Mouse (Mus musculus) lung, postnatal 4 days (tissue): Measurements from ENCODE around the gene Lypd6.

Experiments used
- DNase-seq, 2 experiments: peaks; one replicate each; pipeline ENCODE4 v3.0.0; 2021

Gene Lypd6

GRCm38 (mm10) chr2:50175709-50176108, 109.5 kb downstream of the Lypd6 start:
- peak in 1 of 2 experiments; percentile 28 for DNase-seq

GRCm38 (mm10) chr2:50179164-50179563, 112.9 kb downstream of the Lypd6 start:
- DNase-seq: no peak

GRCm38 (mm10) chr2:50180423-50180822, 114.2 kb downstream of the Lypd6 start:
- DNase-seq: no peak

- no peak for DNase-seq
Measured at GRCm38 (mm10) chr2:50181332-50181731, 115.1 kb downstream of the Lypd6 start.

- no peak for DNase-seq
Measured at GRCm38 (mm10) chr2:50186711-50187405, 120.6 kb downstream of the Lypd6 start.

- DNase-seq: no peak
Measured at GRCm38 (mm10) chr2:50188856-50189255, 122.6 kb downstream of the Lypd6 start.

GRCm38 (mm10) chr2:50196681-50197080, 130.5 kb downstream of the Lypd6 start:
- no peak for DNase-seq

- no peak for DNase-seq
Measured at GRCm38 (mm10) chr2:50197801-50198200, 131.6 kb downstream of the Lypd6 start.

GRCm38 (mm10) chr2:50200541-50200940, 134.3 kb downstream of the Lypd6 start:
- DNase-seq: no peak

- no peak for DNase-seq
Measured at GRCm38 (mm10) chr2:50220574-50220973, 154.3 kb downstream of the Lypd6 start.

- no peak for DNase-seq
Measured at GRCm38 (mm10) chr2:50225019-50225418, 158.8 kb downstream of the Lypd6 start.

- DNase-seq: no peak
Measured at GRCm38 (mm10) chr2:50233491-50233890, 167.3 kb downstream of the Lypd6 start.
